Mouse (Mus musculus) thymus, postnatal 25 days (tissue): ENCODE measurements at regions not wholly inside any gene's neighbourhood (a gene's known extent, or its start where the extent isn't known, plus 50 kb on each side); places are given as distances from the start of the nearest gene placed in this dataset.

Experiments used
- DNase-seq: peaks from one replicate; pipeline ENCODE4 v3.0.0; 2022

- DNase-seq, result no peak
Measured at GRCm38 (mm10) chr3:133876439-133877072, 331.6 kb upstream of the Tet2 start.

GRCm38 (mm10) chr3:133877310-133877709, 332.4 kb upstream of the Tet2 start:
- no peak for DNase-seq

- no peak for DNase-seq
Measured at GRCm38 (mm10) chr3:133880626-133881025, 335.7 kb upstream of the Tet2 start.

- DNase-seq, result no peak
Measured at GRCm38 (mm10) chr3:133901931-133902330, 334.4 kb upstream of the Cxxc4 start.

- DNase-seq, result no peak
Measured at GRCm38 (mm10) chr3:133922200-133922599, 314.1 kb upstream of the Cxxc4 start.

- no peak for DNase-seq
Measured at GRCm38 (mm10) chr3:133965322-133965721, 271.0 kb upstream of the Cxxc4 start.

- no peak for DNase-seq
Measured at GRCm38 (mm10) chr3:133968176-133968575, 268.1 kb upstream of the Cxxc4 start.

GRCm38 (mm10) chr3:133972774-133973173, 263.5 kb upstream of the Cxxc4 start:
- no peak for DNase-seq

- DNase-seq, result no peak
Measured at GRCm38 (mm10) chr3:133987681-133988080, 248.6 kb upstream of the Cxxc4 start.

- no peak for DNase-seq
Measured at GRCm38 (mm10) chr3:133993971-133994370, 242.3 kb upstream of the Cxxc4 start.

GRCm38 (mm10) chr3:133999965-134000364, 236.3 kb upstream of the Cxxc4 start:
- DNase-seq, result no peak

GRCm38 (mm10) chr3:134000595-134000994, 235.7 kb upstream of the Cxxc4 start:
- no peak for DNase-seq

GRCm38 (mm10) chr3:134014805-134015204, 221.5 kb upstream of the Cxxc4 start:
- no peak for DNase-seq

GRCm38 (mm10) chr3:134015412-134015811, 220.9 kb upstream of the Cxxc4 start:
- no peak for DNase-seq

- no peak for DNase-seq
Measured at GRCm38 (mm10) chr3:134033862-134034261, 202.4 kb upstream of the Cxxc4 start.

- DNase-seq, result no peak
Measured at GRCm38 (mm10) chr3:134036310-134036934, 199.9 kb upstream of the Cxxc4 start.

GRCm38 (mm10) chr3:134050649-134051048, 185.6 kb upstream of the Cxxc4 start:
- no peak for DNase-seq

GRCm38 (mm10) chr3:134082461-134082860, 153.8 kb upstream of the Cxxc4 start:
- no peak for DNase-seq

- DNase-seq, result no peak
Measured at GRCm38 (mm10) chr3:134099471-134100125, 136.7 kb upstream of the Cxxc4 start.

GRCm38 (mm10) chr3:134102151-134102738, 134.0 kb upstream of the Cxxc4 start:
- no peak for DNase-seq

- DNase-seq, result no peak
Measured at GRCm38 (mm10) chr3:134104625-134105024, 131.7 kb upstream of the Cxxc4 start.

- DNase-seq, result no peak
Measured at GRCm38 (mm10) chr3:134105112-134105511, 131.2 kb upstream of the Cxxc4 start.

- no peak for DNase-seq
Measured at GRCm38 (mm10) chr3:134105567-134105966, 130.7 kb upstream of the Cxxc4 start.

- DNase-seq, result no peak
Measured at GRCm38 (mm10) chr3:134114501-134114900, 121.8 kb upstream of the Cxxc4 start.
